In genomic region chr11:116851576-116852290, GRCm38 (mm10) we compare ENCODE assay signal across 8 mouse cellular contexts. TPM values are rescaled to one million over a fixed set of nuclear protein-coding genes. Genes with fewer than 3 reads are reported as not detected.
A peak's percentile ranks its signal among the peaks of the same experiment; 100 is the strongest.
DNase-seq lines count a peak whose midpoint lies in the region; ATAC-seq lines count a peak whose summit lies in the region.

No protein-coding gene starts in this region.

- peak overlapping the region; percentile 96 for H3K4me3 ChIP-seq in embryonic facial prominence, embryonic 12.5 days
- peak overlapping the region; percentile 98 for H3K4me3 ChIP-seq in kidney, embryonic 14.5 days (ENCODE audit: low read length)
- H3K4me3 ChIP-seq in neural tube, embryonic 12.5 days, result peak overlapping the region; percentile 98

- H3K9ac ChIP-seq in embryonic facial prominence, embryonic 12.5 days, result peak overlapping the region; percentile 98
- peak overlapping the region; percentile 100 for H3K9ac ChIP-seq in kidney, embryonic 14.5 days (ENCODE audit: low read depth, low read length)
- peak overlapping the region; percentile 98 for H3K9ac ChIP-seq in neural tube, embryonic 12.5 days

- peak; percentile 35 for DNase-seq in gastrocnemius, adult 18-20 months (ENCODE audit: low spot score)
- no peak for DNase-seq in gastrocnemius, adult 8-10 months (ENCODE audit: low spot score in 2 of 2)
- peak; percentile 30 for DNase-seq in A20 (ENCODE audit: low read depth, low spot score)
- no peak for DNase-seq in Muller cell, postnatal 12 days (ENCODE audit: inconsistent ontology term)

- ATAC-seq in embryonic facial prominence, embryonic 12.5 days (ENCODE audit: insufficient number of reproducible peaks, insufficient read depth, low FRiP score, low TSS enrichment), result no peak
- ATAC-seq in kidney, embryonic 14.5 days (ENCODE audit: low FRiP score, low TSS enrichment), result no peak
- ATAC-seq in neural tube, embryonic 12.5 days (ENCODE audit: low FRiP score, low read depth), result no peak
- no peak for ATAC-seq in activated CD4-positive, CD25-positive, alpha-beta regulatory T cell, adult 4 months

- peaks cover 20% of the 10 kb centered on the region for H3K4me1 ChIP-seq in embryonic facial prominence, embryonic 12.5 days
- peaks cover 11% of the 10 kb centered on the region; the same call in 1 of the 2 replicates for H3K4me1 ChIP-seq in kidney, embryonic 14.5 days (ENCODE audit: control insufficient read depth, insufficient read depth, low read length)
- peaks cover 25% of the 10 kb centered on the region for H3K4me1 ChIP-seq in neural tube, embryonic 12.5 days

- H3K27me3 ChIP-seq in embryonic facial prominence, embryonic 12.5 days, result no peaks in the 10 kb centered on the region
- H3K27me3 ChIP-seq in kidney, embryonic 14.5 days (ENCODE audit: control insufficient read depth, insufficient read depth, low read length), result no peaks in the 10 kb centered on the region
- H3K27me3 ChIP-seq in neural tube, embryonic 12.5 days (replicated peaks), result no peaks in the 10 kb centered on the region

- peak overlapping the region; percentile 99 for H3K27ac ChIP-seq in embryonic facial prominence, embryonic 12.5 days
- peak overlapping the region; percentile 97 for H3K27ac ChIP-seq in kidney, embryonic 14.5 days (ENCODE audit: low read depth, low read length)
- peak overlapping the region; percentile 93; the same call in 1 of the 2 replicates for H3K27ac ChIP-seq in neural tube, embryonic 12.5 days

- H3K9me3 ChIP-seq in embryonic facial prominence, embryonic 12.5 days, result no peaks in the 10 kb centered on the region
- no peaks in the 10 kb centered on the region for H3K9me3 ChIP-seq in kidney, embryonic 14.5 days (ENCODE audit: control insufficient read depth, low read length)
- no peaks in the 10 kb centered on the region for H3K9me3 ChIP-seq in neural tube, embryonic 12.5 days

- peaks cover 32% of the 10 kb centered on the region for H3K36me3 ChIP-seq in embryonic facial prominence, embryonic 12.5 days
- peaks cover 46% of the 10 kb centered on the region for H3K36me3 ChIP-seq in kidney, embryonic 14.5 days (ENCODE audit: control insufficient read depth, insufficient read depth, low read length)
- peaks cover 23% of the 10 kb centered on the region for H3K36me3 ChIP-seq in neural tube, embryonic 12.5 days

- WGBS in embryonic facial prominence, embryonic 12.5 days, result under 1% methylated on average over 29 of the region's 29 CpGs
- WGBS in kidney, embryonic 14.5 days, result under 1% methylated on average over 29 of the region's 29 CpGs
- WGBS in neural tube, embryonic 12.5 days, result 2% methylated on average over 29 of the region's 29 CpGs

- H3K4me2 ChIP-seq in embryonic facial prominence, embryonic 12.5 days (replicated peaks), result peak overlapping the region; percentile 82
- H3K4me2 ChIP-seq in kidney, embryonic 14.5 days (replicated peaks; ENCODE audit: low read depth, low read length), result peak overlapping the region; percentile 74
- peak overlapping the region; percentile 61 for H3K4me2 ChIP-seq in neural tube, embryonic 12.5 days (replicated peaks)

RNA-seq across cellular contexts. Expression of gene Mfsd11, which starts 0.5 kb away (rescaled TPM):
- total RNA-seq in gastrocnemius, adult 18-20 months (2021), result 10 to 100 TPM; 19.1 to 26.2 TPM
- 10 to 100 TPM; 21.7 to 23.9 (median 22.7) TPM for total RNA-seq in gastrocnemius, adult 8-10 months (2022)
- polyA plus RNA-seq in embryonic facial prominence, embryonic 12.5 days (2016; fragmentation: Nextera tagmentation; extraction: Ambion mirVana), result 47.8 and 51.2 TPM in 2 replicates
- polyA plus RNA-seq in kidney, embryonic 14.5 days (2014; fragmentation: Nextera tagmentation; extraction: Ambion mirVana), result 24.9 and 35.0 TPM in 2 replicates
- 48.2 and 49.3 TPM in 2 replicates for polyA plus RNA-seq in neural tube, embryonic 12.5 days (2016; fragmentation: Nextera tagmentation; extraction: Ambion mirVana)
- polyA plus RNA-seq in activated CD4-positive, CD25-positive, alpha-beta regulatory T cell, adult 4 months (2017; shearing (Covaris generic)), result 10 to 100 TPM; 18.9 to 21.1 TPM

RNA-seq across cellular contexts. Expression of gene Srsf2, which starts 1.2 kb away (rescaled TPM):
- 10 to 100 TPM; 68.0 to 72.0 TPM for total RNA-seq in gastrocnemius, adult 18-20 months (2021)
- total RNA-seq in gastrocnemius, adult 8-10 months (2022), result 10 to 100 TPM; 63.8 to 81.3 (median 70.7) TPM
- 915 and 968 TPM in 2 replicates for polyA plus RNA-seq in embryonic facial prominence, embryonic 12.5 days (2016; fragmentation: Nextera tagmentation; extraction: Ambion mirVana)
- polyA plus RNA-seq in kidney, embryonic 14.5 days (2014; fragmentation: Nextera tagmentation; extraction: Ambion mirVana), result 981 and 1,041 TPM in 2 replicates
- polyA plus RNA-seq in neural tube, embryonic 12.5 days (2016; fragmentation: Nextera tagmentation; extraction: Ambion mirVana), result 791 and 816 TPM in 2 replicates
- 100 to 1,000 TPM; 256 to 305 TPM for polyA plus RNA-seq in activated CD4-positive, CD25-positive, alpha-beta regulatory T cell, adult 4 months (2017; shearing (Covaris generic))

RNA-seq across cellular contexts. Expression of gene Jmjd6, which starts 8.5 kb away (rescaled TPM):
- 10 to 100 TPM; 18.4 to 28.1 TPM for total RNA-seq in gastrocnemius, adult 18-20 months (2021)
- total RNA-seq in gastrocnemius, adult 8-10 months (2022), result 10 to 100 TPM; 17.7 to 27.2 (median 21.4) TPM
- polyA plus RNA-seq in embryonic facial prominence, embryonic 12.5 days (2016; fragmentation: Nextera tagmentation; extraction: Ambion mirVana), result 79.2 and 80.5 TPM in 2 replicates
- 68.6 and 72.7 TPM in 2 replicates for polyA plus RNA-seq in kidney, embryonic 14.5 days (2014; fragmentation: Nextera tagmentation; extraction: Ambion mirVana)
- polyA plus RNA-seq in neural tube, embryonic 12.5 days (2016; fragmentation: Nextera tagmentation; extraction: Ambion mirVana), result 92.0 and 94.4 TPM in 2 replicates
- polyA plus RNA-seq in activated CD4-positive, CD25-positive, alpha-beta regulatory T cell, adult 4 months (2017; shearing (Covaris generic)), result 10 to 100 TPM; 50.0 to 55.7 TPM

RNA-seq across cellular contexts. Expression of gene Mettl23, which starts 8.7 kb away (rescaled TPM):
- total RNA-seq in gastrocnemius, adult 18-20 months (2021), result 10 to 100 TPM; 40.1 to 41.4 TPM
- total RNA-seq in gastrocnemius, adult 8-10 months (2022), result 10 to 100 TPM; 44.9 to 48.8 (median 45.4) TPM
- 63.7 and 71.2 TPM in 2 replicates for polyA plus RNA-seq in embryonic facial prominence, embryonic 12.5 days (2016; fragmentation: Nextera tagmentation; extraction: Ambion mirVana)
- 56.5 and 64.6 TPM in 2 replicates for polyA plus RNA-seq in kidney, embryonic 14.5 days (2014; fragmentation: Nextera tagmentation; extraction: Ambion mirVana)
- polyA plus RNA-seq in neural tube, embryonic 12.5 days (2016; fragmentation: Nextera tagmentation; extraction: Ambion mirVana), result 63.7 and 64.0 TPM in 2 replicates
- polyA plus RNA-seq in activated CD4-positive, CD25-positive, alpha-beta regulatory T cell, adult 4 months (2017; shearing (Covaris generic)), result 100 to 1,000 TPM; 105 to 149 TPM

RNA-seq across cellular contexts. Expression of gene Mxra7, which starts 23.9 kb away (rescaled TPM):
- total RNA-seq in gastrocnemius, adult 18-20 months (2021), result 1 to 10 TPM; 5.2 to 8.2 TPM
- total RNA-seq in gastrocnemius, adult 8-10 months (2022), result 1 to 10 TPM; 5.4 to 9.4 (median 8.1) TPM
- polyA plus RNA-seq in embryonic facial prominence, embryonic 12.5 days (2016; fragmentation: Nextera tagmentation; extraction: Ambion mirVana), result 31.7 and 34.1 TPM in 2 replicates
- polyA plus RNA-seq in kidney, embryonic 14.5 days (2014; fragmentation: Nextera tagmentation; extraction: Ambion mirVana), result 11.1 and 16.0 TPM in 2 replicates
- 91.2 and 110 TPM in 2 replicates for polyA plus RNA-seq in neural tube, embryonic 12.5 days (2016; fragmentation: Nextera tagmentation; extraction: Ambion mirVana)
- not detected for polyA plus RNA-seq in activated CD4-positive, CD25-positive, alpha-beta regulatory T cell, adult 4 months (2017; shearing (Covaris generic))

Comparison
In these comparisons a context has a peak if more than half of its experiments do, and no peak if none do; other contexts are left out.
1. DNase-seq: peak in gastrocnemius, adult 18-20 months (single experiment) and A20 (single experiment); none in gastrocnemius, adult 8-10 months (0 of 2) and Muller cell, postnatal 12 days (single experiment).
2. Peak in every context shown above with its lines, with median percentiles within 50 percentile points of each other: H3K27ac ChIP-seq, H3K4me2 ChIP-seq, H3K4me3 ChIP-seq and H3K9ac ChIP-seq.